Mouse (Mus musculus): ENCODE measurements around the gene Clec11a. TPM values are rescaled to one million over a fixed set of nuclear protein-coding genes. Genes with fewer than 3 reads are reported as not detected.

The Clec11a gene
- 1 to 10 TPM; 5.0 to 6.8 TPM for total RNA-seq (2021)
- long read RNA-seq, experiment 1, transcript Clec11a-201 (4 exons, 2,978 nt) = major isoform, 7 of 12 reads
- long read RNA-seq, experiment 1, partial matches to known transcripts = 1 of 12 reads
- long read RNA-seq, experiment 1, other reads (novel, unspliced or antisense) = 4 of 12 reads
- long read RNA-seq, experiment 2, partial matches to known transcripts = 3 of 5 reads
- long read RNA-seq, experiment 2, other reads (novel, unspliced or antisense) = 0 of 5 reads

GRCm38 (mm10) chr7:44306516-44307240, at the start of gene Clec11a:
Gene Clec11a (minus strand): TSS chr7:44306902.
- DNase-seq = no peak

DNA sequence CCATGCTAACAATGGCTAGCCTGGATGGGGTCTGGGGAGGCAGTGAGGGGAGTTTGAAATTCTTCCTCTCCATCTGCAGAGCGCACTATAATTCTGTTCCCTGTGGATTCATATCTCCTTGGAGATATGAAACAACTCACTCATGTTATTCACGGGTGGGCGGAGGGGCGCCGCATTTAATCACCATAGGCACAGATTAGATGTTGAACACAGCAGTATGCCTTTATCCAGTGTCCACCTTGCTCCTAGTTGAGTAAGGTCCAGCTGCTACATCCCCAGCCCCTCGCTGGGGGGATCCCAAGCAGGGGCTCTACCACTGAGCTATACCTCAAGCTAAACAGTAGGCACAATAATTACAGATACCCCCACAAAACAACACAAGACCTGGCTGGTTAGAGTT, 48.7 kb upstream of the Clec11a start:
- DNase-seq = no peak

DNA sequence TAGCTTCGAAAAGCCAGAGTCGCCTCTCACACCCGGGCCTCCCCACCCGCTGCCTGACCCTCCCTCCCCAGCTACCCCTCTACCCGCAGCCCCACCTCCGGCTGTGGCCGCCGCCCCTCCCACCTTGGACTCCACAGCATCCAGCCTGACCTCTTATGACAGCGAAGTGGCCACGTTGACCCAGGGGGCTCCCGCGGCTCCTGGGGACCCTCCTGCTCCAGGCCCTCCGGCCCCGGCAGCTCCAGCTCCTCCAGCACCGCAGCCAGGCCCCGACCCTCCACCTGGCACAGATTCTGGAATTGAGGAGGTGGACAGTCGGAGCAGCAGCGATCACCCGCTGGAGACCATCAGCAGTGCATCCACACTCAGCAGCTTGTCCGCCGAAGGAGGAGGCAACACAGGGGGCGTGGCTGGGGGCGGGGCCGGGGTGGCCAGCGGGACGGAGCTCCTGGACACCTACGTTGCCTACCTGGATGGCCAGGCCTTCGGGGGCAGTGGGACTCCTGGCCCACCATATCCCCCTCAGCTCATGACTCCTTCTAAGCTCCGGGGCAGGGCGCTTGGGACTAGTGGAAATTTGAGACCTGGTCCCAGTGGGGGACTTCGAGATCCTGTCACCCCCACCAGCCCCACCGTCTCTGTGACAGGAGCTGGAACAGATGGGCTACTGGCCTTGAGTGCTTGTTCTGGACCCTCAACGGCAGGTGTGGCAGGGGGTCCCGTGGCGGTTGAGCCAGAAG, 47.1 kb upstream of the Clec11a start:
- no peak for DNase-seq

- DNase-seq = no peak
Observed at GRCm38 (mm10) chr7:44352750-44353600, 46.3 kb upstream of the Clec11a start.

- no peak for DNase-seq
Observed at GRCm38 (mm10) chr7:44351881-44352749, 45.4 kb upstream of the Clec11a start.

- DNase-seq = peak; percentile 68
Observed at GRCm38 (mm10) chr7:44350957-44351711, 44.4 kb upstream of the Clec11a start.

GRCm38 (mm10) chr7:44349043-44349442, 42.3 kb upstream of the Clec11a start:
- no peak for DNase-seq

GRCm38 (mm10) chr7:44344622-44345021, 37.9 kb upstream of the Clec11a start:
- DNase-seq = no peak

DNA sequence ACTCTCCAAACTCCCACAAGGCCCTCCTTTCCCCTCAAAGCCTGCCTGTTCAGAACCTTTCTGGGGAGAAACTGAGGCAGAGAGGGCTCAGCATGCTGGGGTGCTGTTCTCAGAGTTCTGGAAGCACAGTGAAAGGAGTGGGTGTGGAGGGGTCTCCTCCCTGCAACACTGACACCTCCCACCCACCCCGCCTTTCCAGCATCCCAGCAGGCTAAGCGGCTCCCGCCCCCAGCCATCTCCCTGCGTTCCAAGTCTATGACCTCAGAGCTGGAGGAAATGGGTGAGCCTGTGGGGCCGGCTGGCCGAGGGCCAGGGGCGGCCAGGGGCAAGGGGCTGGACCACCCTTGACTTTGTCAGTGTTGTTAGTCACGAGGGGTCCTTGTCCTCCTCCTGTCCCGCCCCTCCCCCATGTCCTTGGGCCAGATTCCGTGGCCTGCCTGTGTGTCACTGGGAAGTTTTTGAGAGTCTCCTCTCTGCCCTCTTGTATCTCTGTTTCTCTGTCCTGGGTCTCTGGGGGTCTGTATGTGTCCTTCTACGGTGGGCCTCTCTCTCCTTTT, 36.8 kb upstream of the Clec11a start:
- no peak for DNase-seq

DNA sequence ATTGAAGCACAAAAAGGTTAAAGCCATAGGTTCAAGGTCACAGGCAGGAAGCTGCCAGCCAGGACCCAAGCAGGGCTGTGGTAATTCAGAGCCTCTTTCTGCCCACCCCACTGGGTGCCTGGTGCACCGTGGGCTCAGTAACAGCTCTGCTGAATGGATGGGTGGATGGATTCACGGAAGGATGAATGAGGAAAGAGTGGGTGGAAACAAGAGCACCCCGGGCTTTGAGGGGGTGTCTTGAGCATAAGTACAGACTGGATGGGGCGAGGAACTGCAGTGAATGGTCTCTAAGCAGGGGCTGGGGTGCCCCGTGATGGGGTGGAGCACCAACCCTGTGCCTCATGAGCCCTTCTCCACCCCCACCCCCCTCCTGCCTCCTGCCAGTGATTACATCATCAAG, 35.0 kb upstream of the Clec11a start:
- DNase-seq = no peak

- no peak for DNase-seq
Observed at GRCm38 (mm10) chr7:44341119-44341518, 34.4 kb upstream of the Clec11a start.

- DNase-seq = no peak
Observed at GRCm38 (mm10) chr7:44340226-44340625, 33.5 kb upstream of the Clec11a start.

GRCm38 (mm10) chr7:44337121-44337849, 30.6 kb upstream of the Clec11a start:
- no peak for DNase-seq

GRCm38 (mm10) chr7:44336046-44337021, 29.6 kb upstream of the Clec11a start:
- no peak for DNase-seq

GRCm38 (mm10) chr7:44335031-44335878, 28.6 kb upstream of the Clec11a start:
- DNase-seq = peak; percentile 44

DNA sequence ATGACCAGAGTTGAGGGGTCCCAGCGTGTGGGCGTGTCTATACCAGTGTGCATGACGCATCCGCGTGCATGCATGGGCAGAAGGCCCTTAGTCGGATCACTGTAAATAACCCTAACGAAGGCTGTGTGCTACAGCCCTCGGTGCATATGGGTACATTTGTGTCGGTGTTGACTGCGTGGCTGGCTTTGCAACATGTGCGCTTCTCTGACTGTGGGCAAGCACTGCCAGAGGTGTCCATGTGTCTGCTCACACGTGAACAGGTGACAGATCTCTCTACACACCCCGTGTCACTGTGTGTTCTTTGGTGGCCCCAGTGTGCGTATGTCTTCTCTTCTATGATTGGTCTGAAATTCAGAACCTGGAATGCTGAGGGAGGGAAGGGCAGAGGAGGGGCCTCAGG, 27.4 kb upstream of the Clec11a start:
- no peak for DNase-seq

GRCm38 (mm10) chr7:44332336-44332735, 25.6 kb upstream of the Clec11a start:
- no peak for DNase-seq

All from gastrocnemius, postnatal 10 days (tissue).